Mouse (Mus musculus) ovary, postnatal 36 days (tissue): ENCODE measurements at regions not wholly inside any gene's neighbourhood (a gene's known extent, or its start where the extent isn't known, plus 50 kb on each side); places are given as distances from the start of the nearest gene placed in this dataset.

Experiments
- DNase-seq: peaks from one replicate; pipeline ENCODE4 v3.0.0; 2022; ENCODE audit warnings: low spot score, mixed read lengths

DNA sequence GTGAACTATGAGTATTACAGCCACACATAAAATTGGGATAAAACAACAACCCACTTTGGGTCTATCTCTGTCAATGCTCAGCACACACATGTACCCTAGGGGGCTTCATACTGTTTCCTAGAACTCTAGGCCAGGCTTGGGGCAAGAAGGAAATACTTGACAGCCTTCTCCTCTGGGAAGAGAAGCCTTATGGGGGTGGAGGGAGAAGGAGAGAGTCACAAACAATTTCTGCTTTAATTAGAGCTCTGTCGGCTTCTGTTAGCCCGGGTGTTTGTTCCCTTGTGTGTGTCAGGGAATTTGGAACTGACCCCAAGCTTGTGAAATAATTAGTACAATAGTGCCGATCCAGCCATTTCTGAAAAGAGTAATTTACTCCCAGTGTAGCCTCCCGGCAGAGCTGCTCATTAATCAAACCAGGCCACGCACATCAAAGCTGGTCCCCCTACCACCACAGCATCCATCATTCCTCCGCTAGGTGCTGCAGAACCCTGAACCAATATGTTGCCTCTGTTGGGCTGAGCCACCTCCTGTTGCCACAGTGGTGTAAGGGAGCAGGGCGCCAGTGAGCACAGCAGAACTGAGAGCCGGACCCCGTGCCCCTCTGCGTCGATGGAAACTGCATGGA is 307.3 kb downstream of the Tmem114 start:
- DNase-seq = no peak

DNA sequence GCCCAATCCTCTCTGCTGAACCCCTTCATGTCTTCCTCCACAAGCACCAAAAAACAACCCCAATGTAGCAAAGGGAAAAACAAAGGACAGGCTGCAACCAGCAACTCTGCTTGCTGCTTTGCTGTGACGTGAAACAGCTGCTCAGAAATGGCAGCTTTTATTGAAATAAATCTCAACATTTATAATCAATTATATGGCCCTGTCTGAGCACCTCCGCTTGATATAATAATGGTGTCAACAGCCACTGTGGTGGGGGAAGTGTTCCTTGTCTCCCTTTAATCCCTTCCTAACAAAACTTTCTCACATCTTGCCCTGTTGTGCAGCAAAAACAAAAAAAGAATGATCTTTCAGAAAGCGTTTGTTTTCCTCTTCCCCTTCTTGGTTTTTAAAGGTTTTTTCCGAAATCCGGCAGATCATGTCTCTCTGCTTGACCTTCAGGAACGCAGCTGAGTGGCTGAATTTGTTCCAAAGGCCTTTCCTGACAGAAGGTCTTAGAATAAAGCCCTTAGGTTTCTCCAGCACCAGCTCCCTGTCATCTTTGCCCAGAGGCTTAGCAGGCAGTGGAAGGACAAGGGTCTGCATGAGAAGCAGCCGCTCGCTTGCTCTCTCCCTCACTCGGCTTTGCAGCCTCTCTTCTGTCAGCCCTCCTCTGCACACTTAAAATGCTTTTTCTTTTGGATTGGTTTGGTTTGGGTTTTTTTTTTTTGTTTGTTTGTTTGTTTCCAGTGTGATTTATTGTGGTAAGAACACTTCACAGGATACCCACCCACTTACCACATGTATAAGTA is 313.4 kb downstream of the Tmem114 start:
- no peak for DNase-seq

- DNase-seq = peak; percentile 25
These were observed 316.5 kb downstream of the Tmem114 start for GRCm38 (mm10) chr16:8108141-8109122.

DNA sequence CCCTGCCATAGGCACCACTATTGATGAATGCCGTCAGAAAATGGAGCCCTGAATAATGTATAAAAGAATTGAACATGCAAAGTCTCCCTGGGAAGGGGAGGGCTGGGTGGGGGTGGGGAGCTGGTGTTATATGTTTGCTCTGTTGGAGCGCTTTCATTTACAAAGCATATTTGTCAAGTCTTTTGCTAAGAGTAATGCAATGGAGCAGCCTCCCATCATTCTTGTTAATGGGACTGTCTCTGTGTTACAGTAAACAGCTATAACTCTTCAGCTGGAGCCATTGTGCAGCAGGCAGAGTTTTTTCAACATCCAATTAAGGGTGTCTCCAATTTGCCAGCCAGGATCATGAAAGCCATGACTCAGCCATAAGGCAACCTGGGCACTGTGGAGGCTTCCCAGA is 345.9 kb downstream of the Tmem114 start:
- no peak for DNase-seq

- no peak for DNase-seq
These were observed 346.5 kb downstream of the Tmem114 start for GRCm38 (mm10) chr16:8078461-8078860.

- no peak for DNase-seq
These were observed 350.2 kb downstream of the Tmem114 start for GRCm38 (mm10) chr16:8074729-8075128.

- DNase-seq = no peak
These were observed 371.0 kb downstream of the Tmem114 start for GRCm38 (mm10) chr16:8053936-8054335.

DNA sequence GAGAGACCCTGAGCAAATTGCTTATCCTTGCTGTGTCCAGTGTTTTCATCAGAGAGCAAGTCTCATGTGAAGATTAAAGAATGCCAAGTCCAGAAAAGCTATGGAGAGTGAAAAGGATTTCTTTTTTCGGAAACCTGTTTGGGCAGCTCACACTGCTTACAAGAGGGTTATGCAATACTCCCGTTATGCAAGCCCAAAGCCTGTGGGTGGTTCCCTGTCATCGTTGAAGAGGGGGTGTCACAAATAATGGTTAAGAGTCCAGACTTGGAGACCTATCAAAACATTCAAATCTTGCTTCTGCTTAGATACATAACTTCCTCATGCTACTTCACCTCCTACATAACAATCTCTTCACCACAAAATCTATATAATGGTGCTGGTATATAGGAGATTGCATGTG is 416.0 kb downstream of the Tmem114 start:
- no peak for DNase-seq

GRCm38 (mm10) chr16:8006631-8007030 is 418.3 kb downstream of the Tmem114 start:
- no peak for DNase-seq

GRCm38 (mm10) chr16:8002339-8003089 is 422.4 kb downstream of the Tmem114 start:
- no peak for DNase-seq

DNA sequence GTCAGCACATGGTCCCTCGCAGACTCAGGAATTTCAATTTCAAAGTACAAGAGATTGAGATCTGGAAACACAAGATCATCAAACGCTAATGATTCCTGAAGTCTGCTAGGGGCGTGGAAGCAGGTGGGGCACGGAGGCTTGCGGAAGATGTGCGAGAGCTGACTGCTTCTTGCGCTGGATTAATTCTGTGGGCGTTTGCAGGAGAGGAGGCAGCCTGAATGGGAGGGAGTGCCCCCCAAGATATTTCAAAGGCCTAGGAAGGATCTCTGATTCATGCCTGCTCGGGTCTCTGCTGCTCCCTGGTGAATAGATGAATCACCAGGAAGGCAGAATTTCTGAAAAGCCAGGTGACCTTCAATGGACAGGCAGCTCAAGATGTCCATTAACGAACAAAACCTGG is 442.1 kb downstream of the Tmem114 start:
- DNase-seq = no peak

GRCm38 (mm10) chr16:7978466-7978865 is 446.5 kb downstream of the Tmem114 start:
- DNase-seq = no peak

DNA sequence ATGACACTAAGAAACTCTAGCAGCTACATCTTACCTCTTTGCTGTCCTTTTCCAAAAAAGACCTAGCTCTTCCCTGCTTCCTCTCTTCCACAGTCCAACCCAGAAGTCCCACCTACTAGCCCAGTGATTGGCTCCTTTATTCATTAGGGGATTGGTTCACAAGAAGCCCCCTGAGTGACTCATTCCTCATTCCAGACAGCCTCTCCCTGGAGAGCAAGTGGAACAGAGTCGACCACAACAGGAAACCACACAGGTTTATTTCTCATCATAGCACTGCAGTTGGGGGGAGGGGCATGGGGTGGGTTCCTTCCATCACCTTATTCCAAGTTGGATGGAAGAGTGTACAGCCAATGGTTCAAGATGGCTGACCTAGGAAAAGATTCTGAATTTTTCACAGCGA is 473.3 kb downstream of the Tmem114 start:
- DNase-seq = no peak

DNA sequence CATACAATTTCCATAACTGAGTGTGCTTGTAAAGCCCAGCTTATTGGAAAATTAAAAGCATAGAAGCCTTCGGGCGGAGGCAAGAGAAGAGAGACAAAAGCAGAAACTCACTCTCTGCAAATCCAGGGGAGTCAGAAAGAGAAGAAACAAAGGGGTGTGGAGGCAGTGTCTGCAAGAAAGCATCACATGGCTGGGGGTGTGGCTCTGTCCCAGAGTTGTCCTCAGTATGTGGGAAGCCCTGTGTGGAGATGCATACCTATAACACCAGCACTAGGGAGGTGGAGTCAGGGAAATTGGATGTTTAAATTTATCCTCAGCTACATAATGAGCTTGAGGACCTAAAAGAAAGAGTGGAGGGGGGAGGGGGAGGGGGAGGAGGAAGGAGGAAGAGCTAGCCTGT is 482.6 kb downstream of the Tmem114 start:
- no peak for DNase-seq

- no peak for DNase-seq
These were observed 487.8 kb downstream of the Tmem114 start for GRCm38 (mm10) chr16:7937167-7937566.

DNA sequence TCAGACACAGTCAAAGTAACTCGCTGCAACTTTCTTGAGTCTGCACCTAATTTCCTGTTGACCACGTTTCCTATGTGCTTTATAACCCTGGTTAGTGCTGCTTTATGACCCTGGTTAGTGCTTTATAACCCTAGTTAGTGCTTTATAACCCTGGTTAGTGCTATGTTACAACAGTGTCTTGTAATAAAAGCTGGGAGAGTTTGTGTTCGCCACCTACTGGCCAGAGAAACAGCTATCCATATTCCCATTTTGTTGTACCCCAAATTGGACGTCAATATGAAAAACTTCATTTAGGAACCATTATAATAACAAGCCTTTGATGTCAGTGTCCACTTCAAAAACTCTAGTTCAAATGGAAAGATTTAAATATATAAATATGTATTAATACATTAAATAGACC is 492.6 kb downstream of the Tmem114 start:
- DNase-seq = no peak

DNA sequence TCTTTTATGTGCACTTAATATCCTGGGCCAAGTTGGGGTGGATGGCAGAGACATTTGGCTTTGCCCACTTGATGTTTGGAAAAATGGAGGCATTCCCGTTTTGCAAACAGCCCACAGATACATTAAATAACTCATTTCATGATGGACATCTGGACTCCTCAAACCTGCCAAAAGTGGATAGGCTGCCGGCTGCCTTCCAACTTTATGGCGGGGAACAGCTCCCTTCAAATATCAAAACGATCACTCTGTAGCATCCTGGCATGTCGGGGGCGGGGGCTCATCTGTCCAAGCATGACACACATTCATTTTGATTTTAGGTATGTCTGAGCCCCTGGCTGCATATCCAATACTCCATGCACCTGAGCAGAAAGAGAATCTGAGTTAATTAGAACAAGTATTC is 493.3 kb downstream of the Tmem114 start:
- DNase-seq = no peak

GRCm38 (mm10) chr16:7929112-7929511 is 495.8 kb downstream of the Tmem114 start:
- DNase-seq = no peak

DNA sequence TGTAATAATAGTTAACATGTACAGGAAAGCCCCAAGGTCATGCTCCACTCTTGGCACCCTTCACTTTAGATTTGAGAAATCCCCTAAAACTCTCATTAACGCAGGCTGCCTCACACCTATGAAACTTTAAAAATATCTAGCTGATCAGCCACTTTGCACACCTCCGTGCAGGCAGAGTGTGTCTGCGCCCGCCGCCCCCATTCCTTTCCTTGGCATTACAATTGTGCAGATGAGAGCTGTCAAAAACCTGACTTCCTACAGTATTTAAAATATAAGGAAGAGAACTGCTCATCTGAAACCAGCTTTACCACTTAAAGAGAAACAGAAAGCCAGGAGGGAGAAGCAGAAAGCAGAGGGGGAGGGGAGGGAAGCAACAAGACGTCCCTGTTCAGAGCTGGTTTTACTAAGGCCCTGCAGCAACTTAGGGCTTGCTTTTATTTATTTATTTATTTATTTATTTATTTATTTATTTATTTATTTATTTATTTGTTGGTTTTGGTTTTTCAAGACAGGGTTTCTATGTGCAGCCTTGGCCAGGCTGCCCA is 496.5 kb downstream of the Tmem114 start:
- DNase-seq = no peak

- DNase-seq = no peak
These were observed 497.2 kb downstream of the Tmem114 start for GRCm38 (mm10) chr16:7927756-7928155.

DNA sequence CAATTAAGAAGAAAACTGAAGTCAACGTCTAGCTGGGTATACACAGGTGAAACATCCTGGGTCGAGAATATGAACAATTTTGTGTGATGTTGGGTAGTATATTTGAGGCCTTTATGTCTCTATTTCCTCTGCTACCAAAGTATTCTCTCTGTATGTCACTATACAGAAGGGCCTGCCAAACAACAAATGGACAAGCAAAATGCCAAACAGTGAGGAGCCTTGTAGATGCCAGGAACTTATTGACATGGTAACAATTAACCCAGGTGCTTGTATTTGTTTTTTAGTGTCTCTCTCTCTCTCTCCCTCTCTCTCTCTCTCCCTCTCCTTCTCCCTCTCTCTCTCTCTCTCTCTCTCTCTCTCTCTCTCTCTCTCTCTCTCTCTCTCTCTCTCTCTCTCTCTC is 529.1 kb downstream of the Tmem114 start:
- no peak for DNase-seq

GRCm38 (mm10) chr16:7892799-7893198 is 532.1 kb downstream of the Tmem114 start:
- DNase-seq = no peak
